ENCODE assay signal across 30 mouse cellular contexts in the genomic region with DNA sequence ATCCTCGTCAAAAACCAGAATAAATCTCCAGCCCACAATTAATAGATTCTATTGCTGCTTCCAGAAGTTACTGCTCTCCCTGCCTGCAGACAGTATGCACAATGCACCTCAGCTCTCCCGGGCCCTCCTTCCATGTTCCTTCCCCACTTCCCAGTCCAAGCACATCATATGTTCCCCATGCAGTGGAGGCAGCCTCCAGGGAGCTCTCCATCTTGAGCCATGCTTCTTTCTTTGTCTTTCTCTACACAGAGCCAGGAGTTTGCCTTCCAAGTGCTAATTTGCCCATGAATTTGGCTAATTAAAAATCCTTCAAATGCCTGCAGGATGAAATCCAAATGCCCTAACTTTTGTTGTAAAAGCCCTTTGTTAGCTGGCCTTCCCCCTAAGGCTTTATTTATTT.
DNase-seq lines count a peak whose midpoint lies in the region; ATAC-seq and TF ChIP-seq lines count a peak whose summit lies in the region.
"Had no signal": no experiment of that assay in that cellular context is flagged by ENCODE, and none has a peak within 500 bp of the region (broad histone marks: within the 10 kb centered on the region; RNA-seq: fewer than 3 reads in every experiment).

No protein-coding gene starts in this region.

- no peaks in the 10 kb centered on the region for H3K36me3 ChIP-seq in hindbrain, postnatal 0 days (ENCODE audit: insufficient read depth, low read length)
- no peaks in the 10 kb centered on the region for H3K36me3 ChIP-seq in hindbrain, embryonic 11.5 days (ENCODE audit: control insufficient read depth, insufficient read depth, low read length)
- no peaks in the 10 kb centered on the region for H3K36me3 ChIP-seq in neural tube, embryonic 11.5 days (ENCODE audit: control insufficient read depth, insufficient read depth, low read length)
- no peaks in the 10 kb centered on the region for H3K36me3 ChIP-seq in forebrain, embryonic 12.5 days (replicated peaks)
- no peaks in the 10 kb centered on the region for H3K36me3 ChIP-seq in forebrain, postnatal 0 days (ENCODE audit: insufficient read depth)
- no peaks in the 10 kb centered on the region for H3K36me3 ChIP-seq in kidney, embryonic 16.5 days (ENCODE audit: insufficient read depth, low read length)
- H3K36me3 ChIP-seq: embryonic facial prominence, embryonic 12.5 days; heart, embryonic 13.5 days; hindbrain, embryonic 10.5 days; kidney, embryonic 15.5 days; limb, embryonic 10.5 days; limb, embryonic 15.5 days; midbrain, embryonic 15.5 days; stomach, embryonic 15.5 days had no signal

- no peak for TF ChIP-seq CTCF in hindbrain, postnatal 0 days (IDR thresholded peaks at IDR 0.05; ENCODE audit: low read depth)
- no peak for TF ChIP-seq CTCF in forebrain, postnatal 0 days (IDR thresholded peaks at IDR 0.05; ENCODE audit: low read depth)

- H3K4me3 ChIP-seq in hindbrain, postnatal 0 days (ENCODE audit: low read length): no peak overlapping the region
- H3K4me3 ChIP-seq in hindbrain, embryonic 11.5 days (ENCODE audit: low read depth, low read length): no peak overlapping the region
- no peak overlapping the region for H3K4me3 ChIP-seq in neural tube, embryonic 11.5 days (ENCODE audit: low read depth, low read length)
- H3K4me3 ChIP-seq in forebrain, embryonic 12.5 days (replicated peaks): no peak overlapping the region
- no peak overlapping the region for H3K4me3 ChIP-seq in forebrain, postnatal 0 days (ENCODE audit: low read depth, low read length)
- H3K4me3 ChIP-seq in kidney, embryonic 16.5 days (ENCODE audit: low read length): no peak overlapping the region
- H3K4me3 ChIP-seq: embryonic facial prominence, embryonic 12.5 days; heart, embryonic 13.5 days; hindbrain, embryonic 10.5 days; kidney, embryonic 15.5 days; layer of hippocampus, adult 2 months; limb, embryonic 10.5 days; limb, embryonic 15.5 days; midbrain, embryonic 15.5 days; myocyte; stomach, embryonic 15.5 days had no signal

- H3K4me1 ChIP-seq in hindbrain, postnatal 0 days (ENCODE audit: insufficient read depth, low read length): no peaks in the 10 kb centered on the region
- no peaks in the 10 kb centered on the region for H3K4me1 ChIP-seq in hindbrain, embryonic 11.5 days (replicated peaks; ENCODE audit: control insufficient read depth, insufficient read depth, low read length)
- H3K4me1 ChIP-seq in neural tube, embryonic 11.5 days (ENCODE audit: control insufficient read depth, insufficient read depth, low read length): no peaks in the 10 kb centered on the region
- peaks cover 3% of the 10 kb centered on the region; the same call in 1 of the 2 replicates for H3K4me1 ChIP-seq in forebrain, embryonic 12.5 days
- H3K4me1 ChIP-seq in forebrain, postnatal 0 days (ENCODE audit: insufficient read depth): no peaks in the 10 kb centered on the region
- H3K4me1 ChIP-seq in kidney, embryonic 16.5 days (ENCODE audit: insufficient read depth, low read length): no peaks in the 10 kb centered on the region
- H3K4me1 ChIP-seq: embryonic facial prominence, embryonic 12.5 days; heart, embryonic 13.5 days; hindbrain, embryonic 10.5 days; kidney, embryonic 15.5 days; limb, embryonic 10.5 days; limb, embryonic 15.5 days; midbrain, embryonic 15.5 days; stomach, embryonic 15.5 days had no signal

- H3K9me3 ChIP-seq in hindbrain, postnatal 0 days (ENCODE audit: low read length): no peaks in the 10 kb centered on the region
- no peaks in the 10 kb centered on the region for H3K9me3 ChIP-seq in hindbrain, embryonic 11.5 days (ENCODE audit: control insufficient read depth, low read length)
- no peaks in the 10 kb centered on the region for H3K9me3 ChIP-seq in neural tube, embryonic 11.5 days (ENCODE audit: control insufficient read depth, low read length)
- no peaks in the 10 kb centered on the region for H3K9me3 ChIP-seq in forebrain, embryonic 12.5 days
- no peaks in the 10 kb centered on the region for H3K9me3 ChIP-seq in forebrain, postnatal 0 days (ENCODE audit: low read length)
- no peaks in the 10 kb centered on the region for H3K9me3 ChIP-seq in kidney, embryonic 16.5 days (ENCODE audit: low read length)
- H3K9me3 ChIP-seq: embryonic facial prominence, embryonic 12.5 days; heart, embryonic 13.5 days; hindbrain, embryonic 10.5 days; kidney, embryonic 15.5 days; limb, embryonic 10.5 days; limb, embryonic 15.5 days; midbrain, embryonic 15.5 days; stomach, embryonic 15.5 days had no signal

- intact Hi-C loops in gastrocnemius, postnatal 36 days (cut with DNase I): no loop called here

- no peak overlapping the region for H3K4me2 ChIP-seq in hindbrain, postnatal 0 days (ENCODE audit: low read depth, low read length)
- no peak overlapping the region for H3K4me2 ChIP-seq in hindbrain, embryonic 11.5 days (replicated peaks; ENCODE audit: low read depth, low read length)
- H3K4me2 ChIP-seq in neural tube, embryonic 11.5 days (ENCODE audit: low read depth): no peak overlapping the region
- no peak overlapping the region for H3K4me2 ChIP-seq in forebrain, embryonic 12.5 days
- H3K4me2 ChIP-seq in forebrain, postnatal 0 days (ENCODE audit: low read depth): no peak overlapping the region
- no peak overlapping the region for H3K4me2 ChIP-seq in kidney, embryonic 16.5 days (replicated peaks; ENCODE audit: low read depth, low read length)
- H3K4me2 ChIP-seq: embryonic facial prominence, embryonic 12.5 days; heart, embryonic 13.5 days; kidney, embryonic 15.5 days; limb, embryonic 15.5 days; midbrain, embryonic 15.5 days; stomach, embryonic 15.5 days had no signal

- peak; percentile 33 for DNase-seq in hindbrain, postnatal 0 days (ENCODE audit: low spot score)
- DNase-seq in hindbrain, embryonic 11.5 days (ENCODE audit: low spot score): no peak
- peak; percentile 16 for DNase-seq in neural tube, embryonic 11.5 days (ENCODE audit: low spot score)
- DNase-seq in neural tube, embryonic 10.5 days (ENCODE audit: extremely low spot score, low spot score): no peak
- DNase-seq in forebrain, postnatal 0 days: peak; percentile 41
- DNase-seq in gastrocnemius, postnatal 36 days: no peak
- DNase-seq: adrenal gland, postnatal 14 days; cerebellum, adult 11-12 months; cerebellum, adult 9-11 months; embryo, embryonic 11 days; heart, postnatal 10 days; kidney, adult 18-20 months; kidney, postnatal 36 days; lung, adult 2 months; lung, postnatal 14 days; right cerebral cortex, postnatal 25 days; thymus, postnatal 25 days had no signal

- H3K27ac ChIP-seq in hindbrain, postnatal 0 days: no peak overlapping the region
- H3K27ac ChIP-seq in hindbrain, embryonic 11.5 days (ENCODE audit: low read depth, low read length): no peak overlapping the region
- H3K27ac ChIP-seq in neural tube, embryonic 11.5 days (ENCODE audit: low read depth, low read length): no peak overlapping the region
- peak overlapping the region; percentile 43; the same call in 1 of the 2 replicates for H3K27ac ChIP-seq in forebrain, embryonic 12.5 days
- H3K27ac ChIP-seq in forebrain, postnatal 0 days (ENCODE audit: low read depth, low read length): no peak overlapping the region
- no peak overlapping the region for H3K27ac ChIP-seq in kidney, embryonic 16.5 days (ENCODE audit: low read length)
- H3K27ac ChIP-seq: embryonic facial prominence, embryonic 12.5 days; heart, embryonic 13.5 days; hindbrain, embryonic 10.5 days; kidney, embryonic 15.5 days; layer of hippocampus, adult 2 months; limb, embryonic 10.5 days; limb, embryonic 15.5 days; liver, embryonic 14.5 days; midbrain, embryonic 15.5 days; stomach, embryonic 15.5 days had no signal

- no peak overlapping the region for H3K9ac ChIP-seq in hindbrain, postnatal 0 days (replicated peaks; ENCODE audit: low read length)
- H3K9ac ChIP-seq in hindbrain, embryonic 11.5 days (ENCODE audit: low read depth, low read length): no peak overlapping the region
- H3K9ac ChIP-seq in neural tube, embryonic 11.5 days (ENCODE audit: low read length): no peak overlapping the region
- no peak overlapping the region for H3K9ac ChIP-seq in forebrain, embryonic 12.5 days
- H3K9ac ChIP-seq in forebrain, postnatal 0 days: no peak overlapping the region
- no peak overlapping the region for H3K9ac ChIP-seq in kidney, embryonic 16.5 days (replicated peaks; ENCODE audit: low read length)
- H3K9ac ChIP-seq: embryonic facial prominence, embryonic 12.5 days; heart, embryonic 13.5 days; kidney, embryonic 15.5 days; limb, embryonic 15.5 days; liver, embryonic 14.5 days; midbrain, embryonic 15.5 days; stomach, embryonic 15.5 days had no signal

- no peaks in the 10 kb centered on the region for H3K27me3 ChIP-seq in hindbrain, postnatal 0 days (ENCODE audit: insufficient read depth, low read length)
- no peaks in the 10 kb centered on the region for H3K27me3 ChIP-seq in hindbrain, embryonic 11.5 days (ENCODE audit: control insufficient read depth, insufficient read depth, low read length)
- H3K27me3 ChIP-seq in neural tube, embryonic 11.5 days (ENCODE audit: control insufficient read depth, insufficient read depth, low read length): no peaks in the 10 kb centered on the region
- H3K27me3 ChIP-seq in forebrain, embryonic 12.5 days: no peaks in the 10 kb centered on the region
- H3K27me3 ChIP-seq in forebrain, postnatal 0 days (ENCODE audit: insufficient read depth, low read length): no peaks in the 10 kb centered on the region
- no peaks in the 10 kb centered on the region for H3K27me3 ChIP-seq in kidney, embryonic 16.5 days (ENCODE audit: insufficient read depth, low read length)
- H3K27me3 ChIP-seq: embryonic facial prominence, embryonic 12.5 days; heart, embryonic 13.5 days; kidney, embryonic 15.5 days; limb, embryonic 15.5 days; midbrain, embryonic 15.5 days; stomach, embryonic 15.5 days had no signal

- WGBS in hindbrain, postnatal 0 days: 53% methylated on average over 2 of the region's 2 CpGs
- WGBS in hindbrain, embryonic 11.5 days: 73% methylated on average over 2 of the region's 2 CpGs
- 78% methylated on average over 2 of the region's 2 CpGs for WGBS in neural tube, embryonic 11.5 days
- 57% methylated on average over 2 of the region's 2 CpGs for WGBS in forebrain, embryonic 12.5 days
- 19% methylated on average over 2 of the region's 2 CpGs for WGBS in forebrain, postnatal 0 days
- 85% methylated on average over 2 of the region's 2 CpGs for WGBS in kidney, embryonic 16.5 days

- no peak for ATAC-seq in hindbrain, postnatal 0 days
- ATAC-seq in hindbrain, embryonic 11.5 days (ENCODE audit: low FRiP score): no peak
- 0 out of 2 replicates have a peak, but pooled peaks have one; percentile 55 for ATAC-seq in neural tube, embryonic 11.5 days (ENCODE audit: insufficient read depth, low FRiP score, low TSS enrichment)
- ATAC-seq in forebrain, embryonic 12.5 days (ENCODE audit: low FRiP score): peak; percentile 82; the same call in 1 of the 2 replicates
- ATAC-seq in forebrain, postnatal 0 days: peak; percentile 60; the same call in 1 of the 2 replicates
- no peak for ATAC-seq in kidney, embryonic 16.5 days (ENCODE audit: low FRiP score, low TSS enrichment)
- ATAC-seq: midbrain, embryonic 15.5 days had no signal

Comparison
In these comparisons a context has a peak if more than half of its experiments do, and no peak if none do; other contexts are left out.
1. DNase-seq: peak in hindbrain, postnatal 0 days (single experiment), neural tube, embryonic 11.5 days (single experiment) and forebrain, postnatal 0 days (single experiment); none in hindbrain, embryonic 11.5 days (single experiment), neural tube, embryonic 10.5 days (single experiment) and gastrocnemius, postnatal 36 days (0 of 2).
2. ATAC-seq: peak in neural tube, embryonic 11.5 days (single experiment), forebrain, embryonic 12.5 days (single experiment) and forebrain, postnatal 0 days (single experiment); none in hindbrain, postnatal 0 days (single experiment), hindbrain, embryonic 11.5 days (single experiment) and kidney, embryonic 16.5 days (single experiment).